Mouse (Mus musculus) naive thymus-derived CD4-positive, alpha-beta T cell, adult 2 months (primary cell): ENCODE results near the gene Plekha6.

Experiments
- DNase-seq: peaks from one replicate; pipeline ENCODE4 v3.0.0-alpha.2; 2011; ENCODE audit warnings: low read depth

Gene Plekha6

DNA sequence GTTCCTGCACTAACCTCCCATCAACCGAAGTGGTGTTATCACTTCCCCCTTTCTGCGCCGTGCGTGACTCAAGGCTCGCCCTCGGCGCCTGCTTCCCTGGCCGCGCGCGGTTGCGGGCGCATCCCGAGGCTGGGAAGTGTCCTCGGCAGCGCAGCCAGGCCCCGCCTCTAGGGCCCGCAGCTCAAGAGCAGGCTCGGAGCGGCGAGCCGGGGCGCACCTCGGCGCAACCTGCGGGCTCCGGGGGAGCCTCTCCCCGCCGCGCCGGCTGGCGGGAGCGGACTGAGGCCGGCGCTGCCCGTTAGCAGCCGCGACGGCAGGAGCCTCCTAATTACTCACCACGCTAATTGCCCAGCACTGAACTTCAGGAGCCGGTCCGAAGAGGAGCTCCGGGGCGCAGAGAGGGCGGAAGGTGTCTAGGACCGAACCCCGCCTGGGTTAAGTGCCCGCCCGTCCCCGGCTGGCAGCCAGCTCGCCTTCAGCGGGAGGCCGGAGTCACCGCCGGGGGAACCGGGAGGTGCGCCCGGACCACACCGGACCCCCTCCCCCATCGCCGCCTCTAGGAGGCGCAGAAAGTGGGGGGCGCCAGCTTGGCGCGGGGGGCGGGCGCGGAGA is at the start of gene Plekha6:
Gene Plekha6 (plus strand): TSS at position 391 of the 612 bp plus-strand sequence.
- DNase-seq: peak; percentile 54

DNA sequence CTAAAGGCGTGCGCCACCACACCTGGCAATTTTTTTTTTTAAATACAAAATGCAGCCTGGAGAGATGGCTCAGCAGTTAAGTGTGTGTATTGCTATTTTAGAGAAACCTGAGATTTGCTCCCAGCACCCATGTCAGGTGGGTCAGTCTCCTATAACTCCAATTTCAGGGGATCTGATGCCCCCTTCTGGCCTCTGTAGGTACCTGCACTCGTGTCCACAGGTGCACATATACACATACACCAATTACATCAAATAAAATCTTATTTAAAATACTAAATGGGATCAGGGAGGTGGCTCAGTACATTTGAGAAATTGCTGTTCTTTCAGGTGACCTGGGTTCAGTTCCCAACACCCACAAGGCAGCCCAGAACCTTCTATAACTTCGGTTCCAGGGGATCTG is 47.9 kb upstream of the Plekha6 start:
- DNase-seq: no peak

DNA sequence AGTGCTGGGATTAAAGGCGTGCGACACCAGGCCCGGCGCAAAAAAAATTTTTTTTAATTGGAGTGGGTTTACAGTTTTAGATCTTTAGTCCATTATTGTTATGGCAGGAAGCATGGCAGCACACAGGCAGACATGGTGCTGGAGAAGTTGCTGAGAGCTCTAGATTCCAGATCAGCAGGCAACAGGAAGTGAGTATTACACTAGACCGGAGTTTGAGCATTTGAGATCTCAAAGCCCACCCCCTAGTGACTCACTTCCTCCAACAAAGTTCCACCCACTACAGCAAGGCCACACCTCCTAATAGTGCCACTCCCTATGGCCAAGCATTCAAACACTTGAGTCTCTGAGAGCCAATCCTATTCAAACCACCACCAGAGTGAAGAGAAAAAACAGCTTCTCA is 45.9 kb upstream of the Plekha6 start:
- DNase-seq: no peak

DNA sequence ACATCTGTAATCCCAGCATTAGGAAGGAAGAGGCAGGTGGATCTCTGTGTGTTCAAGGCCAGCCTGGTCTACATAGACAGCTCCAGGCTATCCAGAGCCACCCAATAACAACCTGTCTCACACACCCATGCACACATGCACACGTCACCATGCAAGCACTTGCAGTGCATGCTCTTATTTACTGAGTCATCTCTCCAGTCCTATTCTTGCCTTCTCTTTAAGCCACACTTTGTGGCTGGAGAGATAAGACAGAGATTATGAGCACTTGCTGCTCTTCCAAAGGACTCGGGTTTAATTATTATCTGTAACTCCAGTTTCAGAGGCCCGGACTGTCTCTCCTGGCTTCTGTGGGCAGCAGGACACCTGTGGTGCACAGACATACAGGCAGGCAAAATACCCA is 45.2 kb upstream of the Plekha6 start:
- no peak for DNase-seq

DNA sequence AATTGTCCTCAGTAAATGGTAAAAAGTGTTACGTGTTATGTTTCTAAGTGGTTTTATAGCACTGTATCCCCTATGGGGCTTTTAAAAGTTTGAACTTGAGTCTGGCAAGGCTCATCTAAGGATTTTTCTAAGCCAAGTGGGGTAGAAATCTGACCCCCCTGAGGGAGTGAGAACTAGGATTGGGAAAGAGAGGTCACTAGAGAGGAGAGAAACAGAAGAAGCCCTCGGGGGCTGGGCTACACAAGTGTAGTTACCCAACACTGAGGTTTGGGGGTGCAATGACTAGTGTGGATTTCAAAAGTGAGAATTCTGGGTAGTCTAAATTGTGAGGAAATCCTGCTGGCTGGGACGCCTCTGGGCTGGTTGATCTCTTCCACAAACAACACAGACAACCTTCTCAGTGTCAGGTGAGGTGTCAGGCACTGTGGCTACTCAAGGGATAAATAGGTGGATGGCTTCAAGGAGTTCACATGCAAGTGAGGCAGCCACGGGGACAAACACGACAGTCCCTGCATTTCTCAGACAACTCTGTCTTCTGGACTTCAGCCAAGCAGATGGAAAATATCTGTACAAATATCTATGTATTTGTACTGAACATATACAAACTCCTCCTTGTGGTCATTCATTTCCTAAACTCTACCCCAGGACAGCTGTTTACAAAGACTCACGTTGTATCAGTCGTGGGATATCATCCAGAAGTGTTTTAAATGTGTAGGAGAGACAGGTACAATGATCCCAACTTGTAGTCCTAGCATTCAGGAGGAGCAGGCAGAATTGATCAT is 43.9 kb upstream of the Plekha6 start:
- no peak for DNase-seq

DNA sequence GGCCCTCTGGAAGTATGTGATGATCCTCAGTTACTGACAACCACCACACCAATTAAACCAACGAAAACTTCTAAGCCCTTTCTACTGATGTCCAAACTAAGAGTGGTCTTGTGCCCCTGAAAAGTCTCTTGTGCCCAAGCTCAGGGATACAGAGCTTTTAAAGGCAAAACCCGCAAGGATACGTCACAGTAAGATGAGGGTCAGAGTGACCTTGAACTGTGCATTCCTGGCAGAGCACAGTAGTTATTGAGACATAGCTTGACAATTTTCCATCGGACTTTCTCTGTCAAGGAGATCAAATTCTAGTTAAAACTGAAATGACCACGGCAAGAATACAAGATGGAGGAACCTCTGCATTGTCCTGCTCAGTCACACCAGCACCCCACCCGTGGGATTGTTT is 42.8 kb upstream of the Plekha6 start:
- DNase-seq: no peak

DNA sequence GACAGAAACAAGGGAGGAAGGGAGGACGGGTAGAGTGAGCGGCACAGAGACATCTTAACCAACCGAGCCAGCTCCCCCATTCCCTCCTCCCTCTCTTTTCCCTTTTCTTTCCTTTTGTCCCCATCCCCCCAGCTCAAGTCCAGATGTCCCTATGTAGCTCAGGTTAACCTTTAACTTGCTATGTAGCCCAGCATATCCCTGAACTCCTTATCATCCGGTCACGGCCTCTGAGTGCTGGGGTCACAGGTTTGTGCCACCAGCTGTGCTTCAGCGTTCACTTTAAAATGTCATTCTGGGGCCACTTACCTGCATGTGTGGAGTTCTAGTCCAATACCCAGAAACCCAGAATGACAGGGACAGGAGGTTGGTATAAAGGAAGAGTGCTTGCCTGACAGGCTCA is 39.9 kb upstream of the Plekha6 start:
- no peak for DNase-seq

DNA sequence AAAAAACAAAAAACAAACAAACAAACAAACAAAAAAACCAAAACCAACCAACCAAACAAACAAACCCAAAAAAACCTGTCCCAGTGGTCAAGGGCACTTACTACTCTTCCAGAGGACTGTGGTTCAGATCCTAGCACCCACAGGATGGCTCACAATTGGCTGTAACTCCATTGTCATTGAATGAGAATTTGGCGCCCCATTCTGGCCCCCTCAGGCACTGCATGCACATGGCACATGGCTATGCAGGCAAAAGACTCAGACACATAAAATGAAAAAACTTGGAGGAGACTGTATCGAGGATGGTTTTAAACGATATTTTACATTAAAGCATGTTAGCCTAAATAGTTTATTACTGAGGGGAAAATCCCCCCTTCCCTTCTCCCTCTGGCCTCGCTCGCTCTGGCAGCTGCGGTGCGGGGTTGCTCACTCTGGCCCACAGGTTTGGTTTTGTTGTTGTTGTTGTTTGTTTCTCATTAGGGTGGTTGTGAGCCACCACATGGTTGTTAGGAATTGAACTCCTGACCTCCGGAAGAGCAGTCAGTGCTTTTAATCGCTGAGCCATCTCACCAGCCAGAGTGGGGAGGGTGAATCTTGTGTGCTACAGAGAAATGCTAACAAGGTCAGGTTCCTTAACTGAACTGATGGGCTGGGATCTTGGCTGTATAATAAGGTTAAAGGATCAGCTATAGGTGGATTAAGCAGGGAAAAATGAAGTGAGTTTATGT is 38.2 kb upstream of the Plekha6 start:
- no peak for DNase-seq

DNA sequence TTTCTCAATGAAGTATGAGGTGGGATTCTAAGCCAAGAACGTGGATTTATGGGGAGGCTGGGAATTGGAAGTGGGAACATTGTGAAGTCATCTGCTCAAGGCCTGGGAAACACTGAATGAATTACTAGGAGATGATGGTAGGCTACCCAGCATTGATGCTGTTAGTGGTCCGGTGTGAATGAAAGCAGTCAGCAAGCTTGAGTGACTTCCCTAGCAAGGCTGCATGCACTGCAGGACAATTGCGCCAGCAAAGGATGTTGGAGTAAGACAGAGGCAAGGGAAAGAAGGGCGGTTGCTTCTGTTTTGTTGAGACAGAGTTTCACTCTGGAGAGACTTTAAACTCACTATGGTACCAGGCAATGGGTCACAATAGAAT is 37.7 kb upstream of the Plekha6 start:
- no peak for DNase-seq

DNA sequence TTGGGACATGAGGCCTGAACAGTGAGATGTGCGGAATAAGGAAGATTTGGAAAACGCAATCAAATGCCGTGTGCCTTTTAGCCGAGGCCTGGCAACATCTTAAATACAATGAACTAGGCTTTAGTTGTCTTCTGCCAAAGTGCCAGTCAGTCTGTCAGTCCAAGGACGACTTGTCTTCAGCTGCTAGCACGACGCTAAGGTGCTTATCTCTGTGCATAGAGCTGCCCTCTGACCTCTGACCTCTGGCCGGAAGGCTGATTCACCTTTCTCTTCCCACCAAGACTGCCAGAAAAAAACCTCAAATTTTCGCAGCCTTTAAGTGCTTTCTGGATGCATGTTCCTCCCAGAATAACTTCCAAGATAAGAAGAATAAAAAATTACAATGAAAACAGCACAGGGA is 36.7 kb upstream of the Plekha6 start:
- no peak for DNase-seq

DNA sequence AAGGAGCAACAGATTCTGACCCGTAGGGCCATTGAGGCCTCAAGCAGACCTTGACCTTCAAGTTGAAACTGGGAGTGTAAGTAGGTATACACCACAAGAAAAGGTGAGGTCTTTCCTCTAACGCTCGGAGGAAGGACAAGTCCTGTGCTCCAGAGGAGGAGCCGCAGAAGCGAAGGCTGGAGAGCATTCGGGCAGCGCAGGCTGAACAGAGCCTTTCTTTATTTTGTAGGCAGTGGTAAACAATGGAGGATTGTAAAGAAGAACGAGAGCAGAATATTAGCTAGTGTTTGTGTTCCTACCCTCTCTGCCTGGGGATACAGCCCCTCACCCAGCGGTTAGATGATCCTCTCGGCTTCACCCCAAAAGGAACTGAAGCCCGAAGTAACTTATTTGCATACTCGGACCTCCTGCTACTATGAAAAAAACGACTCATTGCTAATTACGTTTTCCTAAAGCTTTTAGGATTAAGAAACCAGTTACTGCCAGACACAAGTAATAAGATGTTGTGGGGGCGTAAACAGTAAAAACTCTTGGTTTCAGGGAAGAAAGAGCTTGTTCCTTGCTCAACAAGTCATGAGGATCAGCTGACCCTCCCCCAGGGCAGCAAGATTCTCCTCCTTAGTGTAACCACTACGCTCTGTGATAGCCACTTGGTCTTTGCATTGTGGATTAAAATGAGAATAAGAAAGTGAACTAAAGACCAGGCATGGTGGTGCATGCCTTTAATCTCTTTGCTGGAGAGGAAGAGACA is 34.4 kb upstream of the Plekha6 start:
- peak; percentile 20 for DNase-seq

DNA sequence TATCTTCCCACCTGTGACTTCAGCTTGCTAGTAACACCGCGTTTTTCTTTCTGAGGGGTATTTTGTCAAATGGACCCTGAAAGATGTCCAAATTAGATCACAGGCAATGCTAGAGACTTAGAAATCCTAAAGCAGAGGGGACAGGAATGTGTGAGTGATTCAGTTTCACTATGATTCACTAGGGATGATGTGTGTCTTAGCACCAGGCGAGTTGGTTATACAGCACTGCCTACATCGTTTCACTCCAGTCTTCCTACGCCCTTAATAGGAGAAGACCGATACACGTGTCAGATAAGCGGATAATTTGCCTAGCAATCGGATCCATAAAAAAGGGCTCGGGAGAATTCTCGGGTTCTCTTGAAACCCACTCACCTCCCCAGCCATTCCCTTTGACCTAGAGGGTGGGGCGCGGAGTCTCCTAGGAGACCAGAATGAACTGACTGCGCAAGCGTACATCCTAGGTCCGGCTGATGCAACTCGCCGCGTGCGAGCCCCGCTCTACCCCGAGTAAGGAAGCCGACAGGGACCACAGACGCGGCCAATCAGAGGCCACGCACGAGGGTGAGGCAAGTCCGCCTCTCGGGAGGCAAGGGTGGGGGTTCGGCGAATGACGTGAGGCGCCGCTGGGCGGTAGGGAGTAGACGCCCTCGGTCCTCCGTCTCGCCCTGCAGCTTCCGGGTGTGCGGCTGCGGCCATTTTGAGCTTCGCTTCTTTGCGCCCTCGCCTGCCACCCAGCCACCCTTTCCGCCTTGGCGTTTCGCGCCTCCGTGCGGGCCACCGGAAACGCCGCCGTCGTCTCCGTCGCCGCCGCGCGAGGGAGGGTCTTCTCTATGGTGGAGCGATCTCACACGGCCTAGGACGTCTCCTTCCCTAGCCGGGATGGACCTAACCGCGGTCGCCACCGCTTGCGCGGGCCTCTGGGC is 33.1 kb upstream of the Plekha6 start, which contains the start of gene Ppp1r15b:
Gene Ppp1r15b (plus strand): TSS at position 506 of the 923 bp plus-strand sequence.
- DNase-seq: peak; percentile 97

DNA sequence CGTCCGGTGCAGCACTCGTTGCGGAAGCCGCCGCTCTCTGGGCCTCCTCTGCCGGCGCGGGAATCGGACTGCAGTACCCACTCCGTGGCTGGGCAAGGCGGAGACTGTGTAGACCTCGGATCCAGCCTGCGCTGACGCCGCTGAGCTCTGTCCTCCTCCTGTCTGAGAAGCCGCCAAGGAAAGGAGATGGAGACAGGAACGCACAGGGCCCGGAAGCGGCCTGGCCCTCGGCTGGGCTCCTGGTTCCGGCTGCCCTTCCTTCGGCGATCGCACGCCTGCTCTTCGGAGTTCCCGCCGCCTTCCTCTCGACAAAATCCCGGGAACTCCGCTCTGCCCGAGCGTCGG is 32.5 kb upstream of the Plekha6 start:
- no peak for DNase-seq

DNA sequence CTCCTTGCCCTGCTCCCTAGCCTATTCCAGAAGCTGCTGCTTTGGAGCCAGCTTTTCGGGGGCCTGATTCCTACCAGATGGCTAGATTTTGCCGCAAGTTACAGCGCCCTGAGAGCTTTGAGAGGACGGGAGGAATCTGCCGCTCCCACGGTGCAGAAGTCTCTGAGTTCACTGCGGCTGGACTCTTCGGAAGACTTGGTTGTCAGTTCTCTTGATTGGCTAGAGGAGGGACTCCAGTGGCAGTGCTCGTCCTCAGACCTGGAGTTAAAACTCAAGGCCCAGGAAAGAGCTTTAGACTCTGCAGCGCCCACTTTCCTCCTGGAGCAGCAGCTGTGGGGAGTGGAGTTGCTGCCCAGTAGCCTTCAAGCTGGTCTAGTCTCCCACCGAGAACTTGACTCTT is 32.1 kb upstream of the Plekha6 start:
- peak; percentile 41 for DNase-seq

DNA sequence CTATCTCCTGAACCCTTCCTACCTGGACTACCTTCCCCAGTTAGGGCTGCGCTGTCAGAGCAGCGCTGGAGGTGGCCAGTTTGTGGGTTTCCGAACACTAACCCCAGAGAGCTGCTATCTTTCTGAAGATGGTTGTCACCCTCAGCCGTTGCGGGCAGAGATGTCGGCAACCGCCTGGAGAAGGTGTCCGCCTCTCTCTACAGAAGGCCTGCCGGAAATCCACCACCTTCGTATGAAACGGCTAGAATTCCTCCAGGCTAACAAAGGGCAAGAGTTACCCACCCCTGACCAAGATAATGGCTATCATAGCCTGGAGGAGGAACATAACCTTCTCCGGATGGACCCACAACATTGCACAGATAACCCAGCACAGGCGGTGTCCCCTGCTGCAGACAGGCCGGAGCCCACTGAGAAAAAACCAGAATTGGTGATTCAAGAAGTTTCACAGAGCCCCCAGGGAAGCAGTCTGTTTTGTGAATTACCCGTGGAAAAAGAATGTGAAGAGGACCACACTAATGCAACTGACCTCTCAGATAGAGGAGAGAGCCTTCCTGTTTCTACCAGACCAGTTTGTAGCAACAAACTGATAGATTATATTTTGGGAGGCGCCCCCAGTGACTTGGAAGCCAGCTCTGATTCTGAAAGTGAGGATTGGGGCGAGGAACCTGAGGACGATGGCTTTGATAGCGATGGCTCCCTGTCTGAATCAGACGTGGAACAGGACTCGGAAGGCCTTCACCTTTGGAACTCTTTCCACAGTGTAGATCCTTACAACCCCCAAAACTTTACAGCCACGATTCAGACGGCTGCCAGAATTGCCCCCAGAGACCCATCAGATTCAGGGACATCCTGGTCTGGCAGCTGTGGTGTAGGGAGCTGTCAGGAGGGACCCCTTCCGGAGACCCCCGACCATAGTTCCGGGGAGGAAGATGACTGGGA is 31.4 kb upstream of the Plekha6 start:
- DNase-seq: peak; percentile 48

DNA sequence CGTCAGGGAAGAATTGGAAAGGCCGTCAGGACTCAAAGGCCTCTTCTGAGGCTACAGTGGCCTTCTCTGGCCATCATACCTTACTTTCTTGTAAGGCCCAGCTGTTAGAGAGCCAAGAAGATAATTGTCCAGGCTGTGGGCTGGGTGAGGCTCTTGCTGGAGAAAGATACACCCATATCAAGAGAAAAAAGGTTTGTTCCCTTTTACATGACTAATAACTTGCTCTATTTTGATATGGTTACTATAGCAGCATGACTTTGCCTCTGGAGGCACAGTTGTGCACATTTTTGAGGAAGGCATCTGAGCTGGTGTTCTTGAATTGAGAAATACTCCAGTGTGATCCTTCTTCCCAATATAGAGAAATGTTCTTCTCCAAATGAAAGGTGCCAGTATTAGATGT is 30.6 kb upstream of the Plekha6 start:
- no peak for DNase-seq

DNA sequence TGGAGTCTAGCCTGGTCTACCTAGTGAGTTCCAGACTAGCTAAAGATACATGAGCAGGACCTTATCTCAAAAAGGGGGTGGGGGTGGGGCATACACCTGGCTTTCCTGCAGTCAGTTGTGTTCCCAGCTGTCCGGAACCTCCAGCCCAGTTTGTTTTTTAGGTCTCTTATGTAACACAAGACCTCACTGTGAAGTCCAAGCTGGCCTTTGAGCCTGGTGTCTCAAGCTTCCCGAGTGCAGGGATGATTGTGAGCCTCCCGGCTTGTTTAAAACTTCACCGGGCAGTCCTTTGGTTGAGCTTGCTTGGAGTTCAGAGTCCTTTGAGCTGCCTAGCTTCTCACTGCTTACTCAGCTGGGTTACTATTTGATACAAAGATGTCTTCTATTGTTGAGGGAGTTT is 29.9 kb upstream of the Plekha6 start:
- peak; percentile 32 for DNase-seq

DNA sequence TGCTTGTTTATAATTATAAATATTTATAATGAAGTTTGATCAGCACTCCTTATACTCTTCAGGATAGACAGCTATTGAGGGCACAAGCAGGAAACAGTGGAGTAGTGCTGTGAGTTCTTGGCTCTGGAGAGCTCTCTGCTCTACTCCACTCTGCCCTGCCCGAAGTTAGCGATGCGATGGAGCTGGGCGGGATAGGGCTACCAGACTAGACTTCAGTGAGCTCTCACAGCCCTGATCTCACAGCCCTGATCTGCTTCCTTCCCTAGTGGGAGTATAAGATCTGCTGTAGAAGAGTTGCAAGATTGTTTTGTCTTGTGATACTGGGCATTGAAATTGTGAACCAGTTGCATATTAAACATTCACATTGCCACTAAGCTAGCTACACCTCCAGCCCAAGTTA is 29.1 kb upstream of the Plekha6 start:
- DNase-seq: no peak

DNA sequence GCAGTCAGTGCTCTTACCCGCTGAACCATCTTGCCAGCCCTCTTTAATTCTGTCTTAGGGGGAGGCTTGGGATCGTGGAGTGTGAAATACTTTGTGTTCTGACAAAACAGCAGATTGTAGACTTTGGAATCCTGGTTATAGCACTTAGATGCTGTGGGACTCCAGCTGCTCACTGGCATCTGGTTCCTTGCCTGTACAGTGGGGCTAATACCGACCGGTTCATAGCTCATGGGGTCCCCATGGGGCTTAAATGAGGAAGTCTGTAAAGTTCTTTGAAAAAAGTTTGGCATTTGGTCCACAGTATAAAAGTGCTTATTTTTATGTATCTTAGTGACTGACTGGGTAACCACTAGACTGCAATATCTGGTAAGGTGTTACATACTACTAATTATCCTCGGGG is 28.2 kb upstream of the Plekha6 start:
- DNase-seq: no peak

DNA sequence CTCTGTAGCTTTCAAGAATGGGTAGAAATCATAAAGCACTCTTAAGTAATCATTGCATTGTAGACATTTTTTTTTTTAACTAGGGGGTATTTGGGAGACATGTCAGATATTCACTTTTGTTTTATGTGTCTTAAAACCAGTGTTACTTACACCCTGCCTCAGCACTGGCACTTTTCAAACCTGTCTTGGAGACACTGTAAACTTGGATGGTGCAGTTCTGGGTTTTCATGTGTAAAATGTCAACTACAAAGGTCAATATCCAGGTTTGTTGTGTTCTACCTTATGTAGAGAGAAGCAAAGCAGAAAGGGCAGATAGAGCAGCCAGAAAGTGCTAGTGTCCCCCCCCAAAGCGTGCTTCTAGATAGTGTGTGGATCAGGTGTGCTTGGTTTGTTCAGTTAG is 25.6 kb upstream of the Plekha6 start:
- no peak for DNase-seq
